11 mouse cellular contexts compared by ENCODE assay signal in genomic region chr2:63452891-63453290, GRCm38 (mm10).
A peak's percentile ranks its signal among the peaks of the same experiment; 100 is the strongest.
DNase-seq lines count a peak whose midpoint lies in the region; ATAC-seq lines count a peak whose summit lies in the region.
"Had no signal": no experiment of that assay in that cellular context is flagged by ENCODE, and none has a peak within 500 bp of the region (broad histone marks: within the 10 kb centered on the region; RNA-seq: fewer than 3 reads in every experiment).

No protein-coding gene starts in this region.

- no peak for DNase-seq in cerebellum, adult 11 months
- DNase-seq in heart, postnatal 4 days, result peak; percentile 7
- DNase-seq in heart, adult 9 months (ENCODE audit: low spot score in 2 of 2), result no peak
- DNase-seq in cerebellum, postnatal 36 days, result peak; percentile 63 to 67
- peak; percentile 3 to 17 for DNase-seq in left cerebral cortex, adult 8-10 months (ENCODE audit: low spot score in 2 of 2)
- no peak for DNase-seq in spleen, postnatal 10 days (ENCODE audit: low spot score in 2 of 2)
- no peak for DNase-seq in adrenal gland, adult 18-20 months (ENCODE audit: low spot score in 2 of 2)
- DNase-seq: lung, adult 18-20 months; thymus, adult 18-20 months had no signal

- ATAC-seq in cerebellum, adult (ENCODE audit: insufficient number of reproducible peaks, low FRiP score, low TSS enrichment), result peak; percentile 97
- ATAC-seq: intestine, postnatal 0 days had no signal

Comparison
In these comparisons a context has a peak if more than half of its experiments do, and no peak if none do; other contexts are left out.
1. DNase-seq: peak in heart, postnatal 4 days (single experiment), cerebellum, postnatal 36 days (2 of 2) and left cerebral cortex, adult 8-10 months (2 of 2); none in cerebellum, adult 11 months (single experiment), heart, adult 9 months (0 of 2), spleen, postnatal 10 days (0 of 2) and adrenal gland, adult 18-20 months (0 of 2).